Mouse (Mus musculus) ES-Bruce4 (cell line): ENCODE results near the gene Eif2b1. TPM values are rescaled to one million over a fixed set of nuclear protein-coding genes. Genes with fewer than 3 reads are reported as not detected.
A peak's percentile ranks its signal among the peaks of the same experiment; 100 is the strongest.

ENCODE experiments used
- H3K27ac ChIP-seq: 2 replicates; pipeline ENCODE4 v1.5.1; 2012; ENCODE audit warnings: low read length, inconsistent platforms; ENCODE audit not compliant: insufficient read depth
- H3K27me3 ChIP-seq: 2 replicates; pipeline ENCODE4 v1.6.1; 2012; ENCODE audit warnings: mild to moderate bottlenecking, low read length, inconsistent platforms; ENCODE audit not compliant: control insufficient read depth, poor library complexity, insufficient read depth, severe bottlenecking
- H3K36me3 ChIP-seq: 2 replicates; pipeline ENCODE4 v1.6.1; 2012; ENCODE audit warnings: inconsistent platforms, mild to moderate bottlenecking, low read length, moderate library complexity; ENCODE audit not compliant: control insufficient read depth, poor library complexity, insufficient read depth, severe bottlenecking
- H3K4me1 ChIP-seq: one replicate; pipeline ENCODE4 v1.8.1; 2011; ENCODE audit warnings: low read length; ENCODE audit not compliant: control insufficient read depth, insufficient read depth
- H3K4me3 ChIP-seq: 2 replicates; pipeline ENCODE4 v1.5.1; 2011; ENCODE audit warnings: low read depth, mild to moderate bottlenecking, low read length
- H3K9ac ChIP-seq: 2 replicates; pipeline ENCODE4 v1.6.1; 2012; ENCODE audit warnings: low read depth, mild to moderate bottlenecking, inconsistent platforms; ENCODE audit not compliant: poor library complexity, severe bottlenecking
- H3K9me3 ChIP-seq: replicated peaks from 2 replicates; pipeline ENCODE4 v1.6.1; 2012; ENCODE audit warnings: mild to moderate bottlenecking, low read length, inconsistent platforms; ENCODE audit not compliant: control insufficient read depth, poor library complexity, insufficient read depth, severe bottlenecking
- CTCF ChIP-seq: IDR thresholded peaks from one replicate; pipeline ENCODE4 v1.8.1; 2011; ENCODE audit warnings: low read depth, low read length
- EP300 ChIP-seq: IDR thresholded peaks from 2 replicates; pipeline ENCODE4 v1.6.1; 2011; ENCODE audit warnings: low read depth, low read length; ENCODE audit not compliant: insufficient read depth
- POLR2A ChIP-seq: IDR thresholded peaks from one replicate; pipeline ENCODE4 v1.8.1; 2011; ENCODE audit warnings: low read length; ENCODE audit not compliant: insufficient read depth
- polyA plus RNA-seq: library from polyadenylated mRNA; stranded (reverse); fragments of >200 nt; gene quantifications from 2 replicates; pipeline ENCODE4 v1.2.4, GENCODE M21; 2011; ENCODE audit warnings: low read depth; ENCODE audit not compliant: missing spikeins, insufficient read depth, insufficient read length

The Eif2b1 gene
- polyA plus RNA-seq, 1 experiment, result 57.1 TPM

- H3K36me3 ChIP-seq, result no peaks in the 10 kb centered on the region; the same call in 1 of the 2 replicates
- H3K27me3 ChIP-seq, result no peaks in the 10 kb centered on the region
- TF ChIP-seq POLR2A (no peak), EP300 (no peak), CTCF (no peak)
- no peaks in the 10 kb centered on the region for H3K4me1 ChIP-seq
- no peak overlapping the region for H3K27ac ChIP-seq
- H3K9ac ChIP-seq, result no peak overlapping the region
- no peak overlapping the region for H3K4me3 ChIP-seq
- H3K9me3 ChIP-seq, result no peaks in the 10 kb centered on the region
Observed at GRCm38 (mm10) chr5:124528351-124528750, 50.6 kb downstream of the Eif2b1 start.

GRCm38 (mm10) chr5:124524943-124525342 lies 54.0 kb downstream of the Eif2b1 start:
- Histone ChIP-seq H3K27ac (no peak overlapping the region), H3K4me1 (no peaks in the 10 kb centered on the region), H3K9ac (no peak overlapping the region), H3K36me3 (no peaks in the 10 kb centered on the region; the same call in 1 of the 2 replicates), H3K9me3 (no peaks in the 10 kb centered on the region), H3K27me3 (no peaks in the 10 kb centered on the region), H3K4me3 (no peak overlapping the region)
- TF ChIP-seq POLR2A (no peak), CTCF (no peak), EP300 (no peak)

GRCm38 (mm10) chr5:124523032-124523431 lies 55.9 kb downstream of the Eif2b1 start:
- no peaks in the 10 kb centered on the region for H3K9me3 ChIP-seq
- no peak overlapping the region for H3K9ac ChIP-seq
- no peaks in the 10 kb centered on the region for H3K27me3 ChIP-seq
- H3K36me3 ChIP-seq, result no peaks in the 10 kb centered on the region; the same call in 1 of the 2 replicates
- H3K4me1 ChIP-seq, result no peaks in the 10 kb centered on the region
- no peak overlapping the region for H3K27ac ChIP-seq
- no peak overlapping the region for H3K4me3 ChIP-seq
- TF ChIP-seq CTCF, result peak; percentile 37
- TF ChIP-seq EP300, result no peak
- TF ChIP-seq POLR2A, result no peak

- TF ChIP-seq EP300 (no peak), POLR2A (no peak), CTCF (no peak)
- H3K4me3 ChIP-seq, result no peak overlapping the region
Observed at GRCm38 (mm10) chr5:124521588-124521987, 57.3 kb downstream of the Eif2b1 start.

More at GRCm38 (mm10) chr5:124521588-124521987, 57.3 kb downstream of the Eif2b1 start:
- Histone ChIP-seq H3K9ac (no peak overlapping the region), H3K27ac (no peak overlapping the region), H3K4me1 (no peaks in the 10 kb centered on the region), H3K27me3 (no peaks in the 10 kb centered on the region), H3K36me3 (no peaks in the 10 kb centered on the region), H3K9me3 (no peaks in the 10 kb centered on the region)

Other genes with a start within 250 kb of the Eif2b1 start
- gene Cdk2ap1, start 216.0 kb downstream of the Eif2b1 start, polyA plus RNA-seq, result 122 and 125 TPM in 2 replicates
- gene Sbno1, start 153.1 kb downstream of the Eif2b1 start, polyA plus RNA-seq, result 177 and 189 TPM in 2 replicates
- gene Kmt5a, start 139.2 kb downstream of the Eif2b1 start, polyA plus RNA-seq, result 166 and 187 TPM in 2 replicates
- gene Rilpl2, start 100.8 kb downstream of the Eif2b1 start, polyA plus RNA-seq, result 4.7 and 6.3 TPM in 2 replicates
- 27.1 and 28.6 TPM in 2 replicates for gene Snrnp35, start 96.0 kb downstream of the Eif2b1 start, polyA plus RNA-seq
- 16.6 and 18.0 TPM in 2 replicates for gene Rilpl1, start 47.7 kb downstream of the Eif2b1 start, polyA plus RNA-seq
- gene Tmed2, start 38.4 kb downstream of the Eif2b1 start, polyA plus RNA-seq, result 193 and 281 TPM in 2 replicates
- gene Ddx55, start 26.3 kb downstream of the Eif2b1 start, polyA plus RNA-seq, result 13.2 and 13.7 TPM in 2 replicates
- 83.6 and 83.8 TPM in 2 replicates for gene Gtf2h3, start within 50 bp of the Eif2b1 start, polyA plus RNA-seq
- gene Atp6v0a2, start 49.4 kb upstream of the Eif2b1 start, polyA plus RNA-seq, result 15.4 and 16.8 TPM in 2 replicates
- gene Dnah10, start 146.0 kb upstream of the Eif2b1 start, polyA plus RNA-seq, result 0.73 and 2.3 TPM in 2 replicates